Mouse (Mus musculus) hindbrain, postnatal 0 days (tissue): ENCODE results near the gene Gm4214. TPM values are rescaled to one million over a fixed set of nuclear protein-coding genes. Genes with fewer than 3 reads are reported as not detected.
"Not testable (repeated sequence)": the region's sequence is repeated elsewhere in the genome, so short reads cannot be mapped to it uniquely, and the experiment has no call there.

ENCODE experiments used
- ATAC-seq: fragments of 200-750 bp; cut with Nextera tagmentation; 2 replicates; pipeline ENCODE4 v1.8.0; 2017; ENCODE audit warnings: mild to moderate bottlenecking, moderate TSS enrichment, moderate library complexity
- DNase-seq: peaks from one replicate; pipeline ENCODE4 v3.0.0-alpha.2; 2015; ENCODE audit warnings: low spot score
- H3K27ac ChIP-seq: fragments of 300-500 bp; sonication (generic); 2 replicates; pipeline ENCODE4 v1.5.1; 2014; ENCODE audit warnings: mild to moderate bottlenecking
- H3K27me3 ChIP-seq: fragments of 300-500 bp; sonication (generic); 2 replicates; pipeline ENCODE4 v1.6.1; 2014; ENCODE audit warnings: low read length, mixed read lengths; ENCODE audit not compliant: insufficient read depth
- H3K36me3 ChIP-seq: fragments of 300-500 bp; sonication (generic); 2 replicates; pipeline ENCODE4 v1.6.1; 2014; ENCODE audit warnings: low read length, mixed read lengths; ENCODE audit not compliant: insufficient read depth
- H3K4me1 ChIP-seq: fragments of 300-500 bp; sonication (generic); 2 replicates; pipeline ENCODE4 v1.6.1; 2014; ENCODE audit warnings: antibody characterized with exemption, low read length, mixed read lengths; ENCODE audit not compliant: insufficient read depth
- H3K4me2 ChIP-seq: fragments of 300-500 bp; sonication (generic); 2 replicates; pipeline ENCODE4 v1.6.1; 2014; ENCODE audit warnings: low read depth, mild to moderate bottlenecking, low read length, moderate library complexity, mixed read lengths
- H3K4me3 ChIP-seq: fragments of 300-500 bp; sonication (generic); 2 replicates; pipeline ENCODE4 v1.5.1; 2014; ENCODE audit warnings: low read length
- H3K9ac ChIP-seq: fragments of 300-500 bp; sonication (generic); replicated peaks from 2 replicates; pipeline ENCODE4 v1.6.1; 2014; ENCODE audit warnings: mild to moderate bottlenecking, low read length, moderate library complexity, mixed read lengths
- H3K9me3 ChIP-seq: fragments of 300-500 bp; sonication (generic); 2 replicates; pipeline ENCODE4 v1.6.1; 2016; ENCODE audit warnings: low read length, mixed read lengths
- WGBS: fragments of 180-500 bp; shearing (Covaris S2); extraction: QIAGEN DNeasy Blood & Tissue Kit; methylation state at CpG from one replicate; pipeline ENCODE4 v1.1.7; 2014; 5-methylcytosine and 5-hydroxymethylcytosine counted together
- polyA plus RNA-seq: library from polyadenylated mRNA; unstranded; fragments of >200 nt; fragmentation: Nextera tagmentation; extraction: Ambion mirVana; gene quantifications from 2 replicates; pipeline ENCODE4 v1.2.1, GENCODE M21; 2015
- total RNA-seq: library from RNA; depleted of rRNA; stranded (reverse); fragments of >200 nt; gene quantifications from 2 replicates; pipeline ENCODE4 v1.2.3, GENCODE M21; 2014; rRNA removed

The Gm4214 gene
- total RNA-seq: not detected in 2 replicates
- polyA plus RNA-seq: not detected in 2 replicates

DNA sequence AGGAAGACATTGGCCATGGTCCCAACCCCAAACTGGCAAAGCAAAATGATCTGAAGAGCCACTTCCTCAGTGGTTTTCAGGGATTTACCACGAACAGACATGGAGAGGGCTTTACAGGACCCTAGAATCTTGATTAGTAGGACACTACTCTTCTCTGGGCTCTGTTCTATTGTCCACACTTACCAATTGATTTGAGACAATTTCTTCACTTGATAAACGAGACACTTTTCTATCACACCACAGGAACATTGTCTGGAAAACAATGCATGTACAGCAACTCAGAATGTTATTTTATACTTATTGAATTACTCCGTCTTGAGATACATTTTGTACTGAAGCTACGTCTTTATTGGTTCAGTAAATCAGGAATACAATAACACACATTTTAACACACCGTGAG is at the start of gene Gm4214:
Gene Gm4214, minus strand, starts transcription at position 101 of the 400 bp plus-strand sequence.
- no CpG with 5 or more reads among the region's 5 CpGs for WGBS
- H3K4me1 ChIP-seq, H3K36me3 ChIP-seq, H3K4me2 ChIP-seq, H3K4me3 ChIP-seq, H3K9me3 ChIP-seq, H3K27me3 ChIP-seq, H3K9ac ChIP-seq, ATAC-seq, DNase-seq, H3K27ac ChIP-seq: not testable (repeated sequence)

DNA sequence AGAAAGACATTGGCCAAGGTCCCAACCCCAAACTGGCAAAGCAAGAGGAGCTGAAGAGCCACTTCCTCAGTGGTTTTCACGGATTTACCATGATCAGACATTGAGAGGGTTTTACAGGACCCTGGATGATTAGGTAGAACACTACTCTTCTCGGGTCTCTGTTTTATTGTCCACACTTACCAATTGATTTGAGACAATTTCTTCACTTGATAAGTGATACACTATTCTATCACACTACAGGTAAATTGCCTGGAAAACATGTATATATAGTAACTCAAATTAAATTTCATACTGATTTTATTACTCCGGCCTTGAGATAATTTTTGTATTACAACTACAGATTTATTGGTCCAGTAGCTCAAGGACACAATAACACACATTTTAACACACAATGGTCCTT is 35.4 kb upstream of the Gm4214 start, which contains the start of gene Gm4216:
Gene Gm4216, minus strand, starts transcription at position 101 of the 400 bp plus-strand sequence.
- H3K9ac ChIP-seq, H3K27ac ChIP-seq, H3K4me1 ChIP-seq, DNase-seq, H3K36me3 ChIP-seq, ATAC-seq, H3K9me3 ChIP-seq, H3K4me3 ChIP-seq, H3K4me2 ChIP-seq, H3K27me3 ChIP-seq: not testable (repeated sequence)
- no CpG with 5 or more reads among the region's 3 CpGs for WGBS

Other genes starting within 250 kb of the Gm4214 start
- not detected in 2 replicates for gene Vmn1r157, start 223.0 kb downstream of the Gm4214 start, total RNA-seq
- not detected in 2 replicates for gene Vmn1r157, start 223.0 kb downstream of the Gm4214 start, polyA plus RNA-seq
- not detected in 2 replicates for gene Vmn1r158, start 193.9 kb downstream of the Gm4214 start, total RNA-seq
- not detected in 2 replicates for gene Vmn1r158, start 193.9 kb downstream of the Gm4214 start, polyA plus RNA-seq
- not detected in 2 replicates for gene Vmn1r159, start 141.1 kb downstream of the Gm4214 start, total RNA-seq
- not detected in 2 replicates for gene Vmn1r159, start 141.1 kb downstream of the Gm4214 start, polyA plus RNA-seq
- gene Vmn1r160, start 113.4 kb downstream of the Gm4214 start, total RNA-seq: not detected in 2 replicates
- gene Vmn1r160, start 113.4 kb downstream of the Gm4214 start, polyA plus RNA-seq: not detected in 2 replicates
- gene Gm4216, start 35.2 kb upstream of the Gm4214 start, total RNA-seq: not detected in 2 replicates
- not detected in 2 replicates for gene Gm4216, start 35.2 kb upstream of the Gm4214 start, polyA plus RNA-seq
- gene Vmn1r163, start 70.9 kb upstream of the Gm4214 start, total RNA-seq: not detected in 2 replicates
- gene Vmn1r163, start 70.9 kb upstream of the Gm4214 start, polyA plus RNA-seq: not detected in 2 replicates
- not detected in 2 replicates for gene Gm8720, start 82.8 kb upstream of the Gm4214 start, total RNA-seq
- not detected in 2 replicates for gene Gm8720, start 82.8 kb upstream of the Gm4214 start, polyA plus RNA-seq
- not detected in 2 replicates for gene Gm10662, start 159.8 kb upstream of the Gm4214 start, total RNA-seq
- not detected in 2 replicates for gene Gm10662, start 159.8 kb upstream of the Gm4214 start, polyA plus RNA-seq
- gene Vmn1r165, start 232.7 kb upstream of the Gm4214 start, total RNA-seq: not detected in 2 replicates
- gene Vmn1r165, start 232.7 kb upstream of the Gm4214 start, polyA plus RNA-seq: not detected in 2 replicates